Mouse (Mus musculus) limb, embryonic 14.5 days (tissue): ENCODE measurements around the gene Agr2. TPM values are rescaled to one million over a fixed set of nuclear protein-coding genes. Genes with fewer than 3 reads are reported as not detected.

Experiments used
- ATAC-seq: fragments of 200-750 bp; cut with Nextera tagmentation; 2 replicates; pipeline ENCODE4 v1.8.0; 2017; ENCODE audit warnings: low read depth, moderate number of reproducible peaks, moderate TSS enrichment; ENCODE audit not compliant: low FRiP score
- DNase-seq: peaks from one replicate; pipeline ENCODE4 v3.0.0-alpha.2; 2015; ENCODE audit warnings: low spot score
- H3K27ac ChIP-seq: fragments of 300-500 bp; sonication (generic); replicated peaks from 2 replicates; pipeline ENCODE4 v1.5.1; 2014; ENCODE audit warnings: low read depth, mild to moderate bottlenecking, low read length, moderate library complexity, mixed read lengths
- H3K27me3 ChIP-seq: fragments of 300-500 bp; sonication (generic); 2 replicates; pipeline ENCODE4 v1.6.1; 2014; ENCODE audit warnings: low read length, mixed read lengths; ENCODE audit not compliant: control insufficient read depth, insufficient read depth
- H3K36me3 ChIP-seq: fragments of 300-500 bp; sonication (generic); 2 replicates; pipeline ENCODE4 v1.6.1; 2014; ENCODE audit warnings: mild to moderate bottlenecking, low read length, moderate library complexity, mixed read lengths; ENCODE audit not compliant: control insufficient read depth, insufficient read depth
- H3K4me1 ChIP-seq: fragments of 300-500 bp; sonication (generic); 2 replicates; pipeline ENCODE4 v1.6.1; 2014; ENCODE audit warnings: antibody characterized with exemption, low read length, mixed read lengths; ENCODE audit not compliant: control insufficient read depth, insufficient read depth
- H3K4me2 ChIP-seq: fragments of 300-500 bp; sonication (generic); replicated peaks from 2 replicates; pipeline ENCODE4 v1.6.1; 2014; ENCODE audit warnings: low read depth, mild to moderate bottlenecking, low read length, moderate library complexity; ENCODE audit not compliant: severe bottlenecking
- H3K4me3 ChIP-seq: fragments of 300-500 bp; sonication (generic); replicated peaks from 2 replicates; pipeline ENCODE4 v1.5.1; 2014; ENCODE audit warnings: low read length
- H3K9ac ChIP-seq: fragments of 300-500 bp; sonication (generic); 2 replicates; pipeline ENCODE4 v1.6.1; 2014; ENCODE audit warnings: mild to moderate bottlenecking, low read depth, low read length, moderate library complexity; ENCODE audit not compliant: severe bottlenecking
- H3K9me3 ChIP-seq: fragments of 300-500 bp; sonication (generic); 2 replicates; pipeline ENCODE4 v1.6.1; 2016; ENCODE audit warnings: low read length; ENCODE audit not compliant: control insufficient read depth
- POLR2A ChIP-seq: fragments of 200-500 bp; IDR thresholded peaks from 2 replicates; pipeline ENCODE4 v1.8.0; 2012; ENCODE audit warnings: inconsistent platforms, mild to moderate bottlenecking, moderate library complexity, borderline replicate concordance; ENCODE audit not compliant: insufficient read depth, insufficient read length; ENCODE audit errors: extremely low read depth
- WGBS: fragments of 180-500 bp; shearing (Covaris S2); extraction: QIAGEN DNeasy Blood & Tissue Kit; methylation state at CpG from one replicate; pipeline ENCODE4 v1.1.7; 2014; 5-methylcytosine and 5-hydroxymethylcytosine counted together
- polyA plus RNA-seq, 2 experiments: library from polyadenylated mRNA; depleted of rRNA in 1 of 2; stranded (reverse) in 1 of 2; unstranded in 1 of 2; fragments of >200 nt; fragmentation: Nextera tagmentation in 1 of 2; extraction: Ambion mirVana in 1 of 2; gene quantifications; 2 replicates each; pipeline versions ENCODE4 v1.2.1 to v1.2.3; 2012 to 2014

The Agr2 gene
- polyA plus RNA-seq, 2 experiments = 0.33 to 0.38 TPM

DNA sequence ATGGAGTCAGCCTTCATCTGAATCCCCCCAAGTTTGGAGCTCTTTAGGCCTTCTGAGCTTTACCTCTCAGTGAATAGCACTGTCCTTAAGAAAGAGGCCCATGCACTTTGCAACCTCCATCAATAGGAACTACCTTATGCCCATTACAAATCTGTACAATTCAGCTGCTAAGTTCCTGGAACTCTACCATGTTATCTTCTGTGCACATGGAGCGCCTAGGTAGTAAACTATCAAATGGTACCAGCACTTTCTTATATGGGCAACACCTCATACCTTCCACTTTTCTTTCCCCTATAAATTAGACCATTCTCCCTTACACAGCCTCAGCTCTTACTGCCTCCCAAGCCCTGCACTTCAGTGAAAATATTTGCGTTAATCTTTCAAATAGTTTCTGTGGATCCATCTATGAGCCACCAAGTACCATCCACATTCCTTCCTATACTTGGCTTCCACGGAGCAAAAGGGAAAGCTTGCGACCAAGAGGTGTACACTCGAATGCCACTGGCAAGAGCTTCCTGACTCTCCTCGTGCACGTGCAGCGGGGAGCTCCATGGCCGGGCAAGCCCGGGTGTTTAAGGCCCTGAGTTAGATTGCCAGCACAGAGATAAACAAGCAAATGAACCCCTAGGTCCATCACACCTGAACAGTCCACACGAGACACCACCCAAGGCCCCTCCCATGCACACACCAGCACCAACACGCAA, 38.1 kb downstream of the Agr2 start:
- H3K9me3 ChIP-seq = no peaks in the 10 kb centered on the region
- H3K36me3 ChIP-seq = no peaks in the 10 kb centered on the region
- TF ChIP-seq POLR2A = no peak
- no peaks in the 10 kb centered on the region for H3K27me3 ChIP-seq
- ATAC-seq = no peak
- WGBS = 86% methylated on average over 12 of the region's 12 CpGs
- no peak overlapping the region for H3K9ac ChIP-seq
- no peak for DNase-seq
- no peaks in the 10 kb centered on the region for H3K4me1 ChIP-seq
- no peak overlapping the region for H3K4me3 ChIP-seq
- H3K4me2 ChIP-seq = no peak overlapping the region
- H3K27ac ChIP-seq = no peak overlapping the region

DNA sequence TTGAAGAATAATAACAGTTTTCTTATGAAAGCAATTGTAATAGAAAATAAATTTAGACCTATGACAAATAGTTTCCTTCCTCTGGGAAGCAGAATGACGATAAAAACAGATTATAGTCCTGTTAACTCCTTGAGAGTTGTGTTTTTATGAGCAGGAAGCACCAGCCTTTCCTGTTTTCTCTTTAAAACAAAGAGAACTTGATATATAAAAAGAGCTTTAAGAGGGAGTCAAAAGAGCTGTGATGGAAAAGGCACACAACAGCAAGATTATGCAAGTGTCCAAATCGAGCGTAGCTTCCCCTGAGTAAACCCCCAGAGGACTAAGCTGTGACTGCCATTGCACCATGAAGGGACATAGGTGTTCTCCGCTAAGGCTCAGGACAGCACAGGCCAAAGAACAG, 39.7 kb downstream of the Agr2 start:
- Histone ChIP-seq H3K4me2 (no peak overlapping the region), H3K4me3 (no peak overlapping the region), H3K27ac (no peak overlapping the region), H3K4me1 (no peaks in the 10 kb centered on the region), H3K36me3 (no peaks in the 10 kb centered on the region), H3K9me3 (no peaks in the 10 kb centered on the region), H3K27me3 (no peaks in the 10 kb centered on the region), H3K9ac (no peak overlapping the region)
- 54% methylated on average over 4 of the region's 4 CpGs for WGBS
- no peak for TF ChIP-seq POLR2A
- DNase-seq (no peak), ATAC-seq (no peak)

DNA sequence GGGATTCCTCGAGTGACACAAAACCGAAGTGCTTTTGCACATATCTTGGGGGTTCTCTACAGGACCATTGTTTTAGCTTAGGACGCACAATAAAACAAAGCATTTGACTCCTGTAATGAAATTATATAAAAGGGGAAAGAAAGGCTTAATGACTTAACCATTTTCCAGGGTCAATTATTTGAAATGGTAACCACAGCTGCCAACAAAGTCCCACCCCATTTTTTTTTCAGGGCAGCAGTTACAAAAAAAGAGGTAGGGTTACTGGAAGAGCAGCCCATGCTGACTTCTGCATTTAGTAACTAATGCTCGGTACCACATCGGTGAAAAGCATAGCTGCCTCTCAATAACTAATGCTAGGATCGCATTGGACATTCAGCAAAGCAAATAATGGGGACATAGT, 42.8 kb downstream of the Agr2 start:
- DNase-seq (no peak), ATAC-seq (no peak)
- H3K4me1 ChIP-seq = no peaks in the 10 kb centered on the region
- no peak overlapping the region for H3K4me2 ChIP-seq
- H3K36me3 ChIP-seq = no peaks in the 10 kb centered on the region
- no peak overlapping the region for H3K9ac ChIP-seq
- TF ChIP-seq POLR2A = no peak
- H3K27ac ChIP-seq = no peak overlapping the region
- no peaks in the 10 kb centered on the region for H3K9me3 ChIP-seq
- WGBS = 93% methylated on average over 6 of the region's 6 CpGs
- H3K27me3 ChIP-seq = no peaks in the 10 kb centered on the region
- no peak overlapping the region for H3K4me3 ChIP-seq

DNA sequence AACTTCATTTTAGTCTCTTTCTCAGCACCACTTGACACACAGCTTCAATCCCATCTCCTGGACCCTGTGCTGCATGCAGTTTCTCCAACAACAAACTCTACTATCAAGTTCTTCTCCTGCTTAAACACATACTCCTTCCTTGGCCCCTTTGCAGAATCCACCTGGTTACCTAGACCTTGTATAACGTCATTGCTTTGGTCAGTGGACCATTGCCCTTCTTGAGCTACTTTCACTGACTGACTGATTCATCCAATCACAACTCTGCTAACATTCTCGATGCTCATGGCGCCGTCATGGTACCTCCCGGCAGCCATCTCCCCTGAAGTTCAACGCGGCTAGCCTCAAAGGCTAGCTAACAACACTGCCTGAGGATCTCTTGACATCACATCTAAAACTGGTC, 43.4 kb downstream of the Agr2 start:
- DNase-seq (no peak), ATAC-seq (no peak)
- Histone ChIP-seq H3K9me3 (no peaks in the 10 kb centered on the region), H3K4me3 (no peak overlapping the region), H3K27ac (no peak overlapping the region), H3K4me2 (no peak overlapping the region), H3K27me3 (no peaks in the 10 kb centered on the region), H3K9ac (no peak overlapping the region), H3K4me1 (peaks cover 3% of the 10 kb centered on the region; the same call in 1 of the 2 replicates), H3K36me3 (no peaks in the 10 kb centered on the region)
- 96% methylated on average over 7 of the region's 7 CpGs for WGBS
- TF ChIP-seq POLR2A = no peak

DNA sequence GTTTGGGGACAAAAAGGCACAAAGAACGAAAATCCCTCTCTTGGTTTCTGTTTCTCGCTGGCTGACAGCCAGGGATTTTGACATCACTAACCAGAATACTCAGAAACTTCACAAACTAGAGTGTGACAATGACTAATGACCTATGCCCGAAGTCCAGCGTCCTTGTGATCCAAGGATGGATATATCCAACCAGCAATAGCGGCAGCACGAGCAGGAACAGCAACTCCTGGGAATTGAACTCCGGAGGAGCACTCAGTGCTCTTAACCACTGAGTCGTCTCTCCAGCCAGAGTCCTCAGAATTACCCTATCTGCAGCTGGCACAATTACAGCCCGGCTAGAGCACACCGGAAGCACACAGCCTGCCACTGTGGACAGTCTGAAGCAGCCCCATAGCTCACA, 44.1 kb downstream of the Agr2 start:
- peaks cover 5% of the 10 kb centered on the region; the same call in 1 of the 2 replicates for H3K4me1 ChIP-seq
- H3K36me3 ChIP-seq = no peaks in the 10 kb centered on the region
- no peak overlapping the region for H3K4me3 ChIP-seq
- TF ChIP-seq POLR2A = no peak
- no peaks in the 10 kb centered on the region for H3K9me3 ChIP-seq
- DNase-seq (no peak), ATAC-seq (no peak)
- no peak overlapping the region for H3K9ac ChIP-seq
- 73% methylated on average over 10 of the region's 10 CpGs for WGBS
- no peak overlapping the region for H3K27ac ChIP-seq
- no peak overlapping the region for H3K4me2 ChIP-seq
- H3K27me3 ChIP-seq = no peaks in the 10 kb centered on the region
